Mouse (Mus musculus) neural tube, embryonic 12.5 days (tissue): ENCODE measurements around the gene Olfr1335. TPM values are rescaled to one million over a fixed set of nuclear protein-coding genes. Genes with fewer than 3 reads are reported as not detected.
"Not testable (repeated sequence)": the region's sequence is repeated elsewhere in the genome, so short reads cannot be mapped to it uniquely, and the experiment has no call there.

ENCODE experiments used
- ATAC-seq: fragments of 200-750 bp; cut with Nextera tagmentation; 2 replicates; pipeline ENCODE4 v1.8.0; 2017; ENCODE audit warnings: low read depth, mild to moderate bottlenecking, moderate TSS enrichment, moderate library complexity; ENCODE audit not compliant: low FRiP score
- H3K27ac ChIP-seq: fragments of 300-500 bp; sonication (generic); 2 replicates; pipeline ENCODE4 v1.5.1; 2016
- H3K27me3 ChIP-seq: fragments of 300-500 bp; sonication (generic); replicated peaks from 2 replicates; pipeline ENCODE4 v1.6.1; 2016; ENCODE audit warnings: mild to moderate bottlenecking
- H3K36me3 ChIP-seq: fragments of 300-500 bp; sonication (generic); 2 replicates; pipeline ENCODE4 v1.6.1; 2016; ENCODE audit warnings: mild to moderate bottlenecking
- H3K4me1 ChIP-seq: fragments of 300-500 bp; sonication (generic); 2 replicates; pipeline ENCODE4 v1.6.1; 2016
- H3K4me2 ChIP-seq: fragments of 300-500 bp; sonication (generic); replicated peaks from 2 replicates; pipeline ENCODE4 v1.6.1; 2016; ENCODE audit warnings: mild to moderate bottlenecking
- H3K4me3 ChIP-seq: fragments of 300-500 bp; sonication (generic); 2 replicates; pipeline ENCODE4 v1.5.1; 2016
- H3K9ac ChIP-seq: fragments of 300-500 bp; sonication (generic); 2 replicates; pipeline ENCODE4 v1.6.1; 2016; ENCODE audit warnings: mild to moderate bottlenecking
- H3K9me3 ChIP-seq: fragments of 300-500 bp; sonication (generic); 2 replicates; pipeline ENCODE4 v1.6.1; 2016; ENCODE audit warnings: mild to moderate bottlenecking
- WGBS: fragments of 180-500 bp; shearing (Covaris S2); methylation state at CpG from one replicate; pipeline ENCODE4 v1.1.7; 2016; 5-methylcytosine and 5-hydroxymethylcytosine counted together
- polyA plus RNA-seq: library from polyadenylated mRNA; unstranded; fragments of >200 nt; fragmentation: Nextera tagmentation; extraction: Ambion mirVana; gene quantifications from 2 replicates; pipeline ENCODE4 v1.2.1, GENCODE M21; 2016

Olfr1335 gene
- not detected in 2 replicates for polyA plus RNA-seq

DNA sequence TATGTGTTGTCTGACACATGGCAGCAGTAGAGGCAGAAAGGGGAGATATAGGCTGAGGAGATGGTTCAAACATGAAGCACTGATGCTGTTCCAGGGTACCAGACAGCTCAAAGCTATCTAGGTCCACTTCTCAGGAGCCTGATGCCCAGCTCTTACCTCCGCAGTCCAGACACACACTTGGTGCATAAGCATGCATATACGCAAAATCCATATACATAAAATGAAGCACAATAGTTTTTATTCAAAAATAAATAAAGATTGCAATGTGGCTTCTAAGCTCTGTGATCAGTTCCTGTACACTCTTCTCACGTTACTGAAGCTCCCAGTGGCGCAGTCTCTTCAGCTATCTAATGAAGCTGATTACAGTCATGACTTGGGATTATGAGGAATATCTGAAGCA is at the start of gene Olfr1335:
Gene Olfr1335 (minus strand): TSS at position 101 of the 400 bp plus-strand sequence.
- Histone ChIP-seq H3K27ac (no peak within 1 kb of the TSS), H3K27me3 (no peaks in the 10 kb centered on the region), H3K4me2 (no peak within 1 kb of the TSS), H3K9me3 (no peaks in the 10 kb centered on the region), H3K9ac (no peak within 1 kb of the TSS), H3K4me3 (no peak within 1 kb of the TSS), H3K36me3 (no peaks in the 10 kb centered on the region), H3K4me1 (no peaks in the 10 kb centered on the region)
- WGBS: 91% methylated on average over 4 of the region's 4 CpGs
- ATAC-seq: no peak

DNA sequence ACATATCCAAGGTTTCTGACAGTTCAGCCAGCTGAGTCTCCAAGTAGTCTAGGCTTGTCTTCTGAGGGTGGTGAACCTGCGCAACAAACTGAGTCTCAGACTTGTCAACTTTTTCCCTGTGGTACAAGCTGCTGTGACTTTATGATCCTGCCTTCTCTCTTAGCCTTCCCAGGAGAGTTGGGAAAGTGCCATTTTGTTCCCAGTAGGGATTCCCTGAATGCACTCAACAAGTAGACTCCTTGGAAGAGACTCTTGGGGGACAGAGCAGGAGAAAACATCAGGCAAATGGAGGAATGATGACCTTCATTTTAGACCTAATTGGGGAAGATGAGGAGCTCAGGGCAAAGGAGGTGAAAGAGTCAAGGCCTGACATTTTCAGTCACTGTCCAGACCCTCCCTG is 26.4 kb upstream of the Olfr1335 start, which contains the start of gene Olfr1333:
Gene Olfr1333 (minus strand): TSS at position 101 of the 400 bp plus-strand sequence.
- 97% methylated on average over 1 of the region's 1 CpGs for WGBS
- H3K27me3 ChIP-seq: no peaks in the 10 kb centered on the region
- no peak within 1 kb of the TSS for H3K4me3 ChIP-seq
- no peaks in the 10 kb centered on the region for H3K36me3 ChIP-seq
- H3K4me2 ChIP-seq: no peak within 1 kb of the TSS
- H3K27ac ChIP-seq: no peak within 1 kb of the TSS
- H3K9me3 ChIP-seq: no peaks in the 10 kb centered on the region
- H3K4me1 ChIP-seq: no peaks in the 10 kb centered on the region
- H3K9ac ChIP-seq: no peak within 1 kb of the TSS
- ATAC-seq: no peak

DNA sequence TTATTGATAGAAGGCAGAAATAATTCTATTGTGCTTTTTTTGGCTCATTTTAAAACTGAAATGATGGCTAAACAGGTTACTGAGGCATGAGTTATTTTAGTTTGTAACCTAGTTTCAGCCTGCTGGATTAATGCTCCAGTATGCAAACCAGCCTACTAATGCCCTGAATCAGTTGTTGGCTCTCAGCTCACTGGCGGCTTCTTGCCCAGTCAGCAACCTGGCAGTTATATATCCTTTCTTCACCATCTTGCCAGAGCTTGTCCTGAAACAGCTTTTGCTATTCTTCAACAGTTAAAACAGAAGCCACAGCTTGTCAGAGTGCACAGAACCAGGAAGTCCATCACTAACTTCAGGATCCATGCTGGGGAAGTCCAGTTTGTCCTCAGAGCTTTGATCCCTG is 9.2 kb upstream of the Olfr1335 start:
- Histone ChIP-seq H3K9me3 (no peaks in the 10 kb centered on the region), H3K4me2 (no peak overlapping the region), H3K27me3 (no peaks in the 10 kb centered on the region), H3K4me1 (no peaks in the 10 kb centered on the region), H3K9ac (no peak overlapping the region), H3K4me3 (no peak overlapping the region), H3K27ac (no peak overlapping the region), H3K36me3 (no peaks in the 10 kb centered on the region)
- no peak for ATAC-seq
- WGBS: 93% methylated on average over 1 of the region's 1 CpGs

DNA sequence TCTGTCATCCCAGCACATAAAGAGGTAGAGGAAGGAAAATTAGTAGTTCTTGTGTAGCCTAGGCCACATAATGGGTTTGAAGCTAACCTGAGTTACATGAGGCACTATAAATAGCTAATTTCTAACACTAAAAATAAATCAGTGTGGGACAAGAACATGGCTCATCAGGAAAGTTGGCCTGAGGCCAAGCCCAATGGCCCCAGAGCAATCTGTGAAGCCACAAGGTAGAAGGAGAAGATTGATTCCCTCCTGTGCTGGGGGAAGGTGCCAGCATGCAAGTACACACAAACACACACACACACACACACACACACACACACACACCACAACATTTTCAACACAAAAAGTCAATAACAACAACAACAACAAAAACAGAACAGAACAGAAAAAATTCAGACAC is 16.9 kb downstream of the Olfr1335 start:
- H3K36me3 ChIP-seq, H3K4me1 ChIP-seq, H3K27me3 ChIP-seq, H3K4me2 ChIP-seq, H3K4me3 ChIP-seq, ATAC-seq, H3K9ac ChIP-seq, H3K9me3 ChIP-seq, H3K27ac ChIP-seq: not testable (repeated sequence)

DNA sequence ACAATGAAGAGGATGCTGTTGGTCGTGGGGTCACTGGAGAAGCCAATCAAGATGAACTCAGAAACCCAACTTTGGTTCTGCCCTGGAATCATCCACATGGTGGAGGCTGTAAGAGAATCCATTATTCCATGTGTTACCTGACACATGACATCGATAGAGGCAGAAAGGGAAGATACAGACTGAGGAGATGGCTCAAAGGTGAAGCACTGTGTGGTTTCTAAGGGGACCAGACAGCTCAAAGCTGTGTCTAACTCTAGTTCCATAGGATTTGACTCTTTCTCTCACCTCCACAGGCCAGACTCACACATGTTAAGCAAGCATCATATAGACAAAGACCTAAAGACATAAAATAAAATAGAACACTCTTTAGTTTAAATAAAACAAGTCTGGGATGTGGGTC is 27.3 kb downstream of the Olfr1335 start, which contains the start of gene Olfr1337:
Gene Olfr1337 (minus strand): TSS at position 101 of the 400 bp plus-strand sequence.
- 80% methylated on average over 2 of the region's 2 CpGs for WGBS
- no peak within 1 kb of the TSS for H3K4me3 ChIP-seq
- H3K27me3 ChIP-seq: no peaks in the 10 kb centered on the region
- no peak within 1 kb of the TSS for H3K9ac ChIP-seq
- no peak within 1 kb of the TSS for H3K4me2 ChIP-seq
- H3K4me1 ChIP-seq: no peaks in the 10 kb centered on the region
- H3K27ac ChIP-seq: no peak within 1 kb of the TSS
- no peaks in the 10 kb centered on the region for H3K36me3 ChIP-seq
- ATAC-seq: no peak
- no peaks in the 10 kb centered on the region for H3K9me3 ChIP-seq

Other genes with a start within 250 kb of the Olfr1335 start
- gene Cfap57, start 189.2 kb downstream of the Olfr1335 start, polyA plus RNA-seq: 1.2 and 1.3 TPM in 2 replicates
- gene Ebna1bp2, start 189.1 kb downstream of the Olfr1335 start, polyA plus RNA-seq: 151 and 158 TPM in 2 replicates
- gene Olfr62, start 151.0 kb downstream of the Olfr1335 start, polyA plus RNA-seq: not detected in 2 replicates
- not detected in 2 replicates for gene Olfr1342, start 117.2 kb downstream of the Olfr1335 start, polyA plus RNA-seq
- gene Olfr1341, start 106.4 kb downstream of the Olfr1335 start, polyA plus RNA-seq: not detected in 2 replicates
- gene Olfr1340, start 89.8 kb downstream of the Olfr1335 start, polyA plus RNA-seq: not detected in 2 replicates
- gene Olfr1339, start 77.8 kb downstream of the Olfr1335 start, polyA plus RNA-seq: not detected in 2 replicates
- not detected in 2 replicates for gene Olfr1338, start 51.2 kb downstream of the Olfr1335 start, polyA plus RNA-seq
- gene Olfr1337, start 27.4 kb downstream of the Olfr1335 start, polyA plus RNA-seq: not detected in 2 replicates
- gene Olfr1333, start 26.3 kb upstream of the Olfr1335 start, polyA plus RNA-seq: not detected in 2 replicates
- not detected in 2 replicates for gene Olfr1331, start 54.7 kb upstream of the Olfr1335 start, polyA plus RNA-seq
- not detected in 2 replicates for gene Olfr1330, start 78.7 kb upstream of the Olfr1335 start, polyA plus RNA-seq
- not detected in 2 replicates for gene Olfr1329, start 107.5 kb upstream of the Olfr1335 start, polyA plus RNA-seq
- not detected in 2 replicates for gene Olfr1328, start 128.7 kb upstream of the Olfr1335 start, polyA plus RNA-seq
- not detected in 2 replicates for gene Lao1, start 151.6 kb upstream of the Olfr1335 start, polyA plus RNA-seq